Mouse (Mus musculus): ENCODE results near the gene Gm27027.

DNA sequence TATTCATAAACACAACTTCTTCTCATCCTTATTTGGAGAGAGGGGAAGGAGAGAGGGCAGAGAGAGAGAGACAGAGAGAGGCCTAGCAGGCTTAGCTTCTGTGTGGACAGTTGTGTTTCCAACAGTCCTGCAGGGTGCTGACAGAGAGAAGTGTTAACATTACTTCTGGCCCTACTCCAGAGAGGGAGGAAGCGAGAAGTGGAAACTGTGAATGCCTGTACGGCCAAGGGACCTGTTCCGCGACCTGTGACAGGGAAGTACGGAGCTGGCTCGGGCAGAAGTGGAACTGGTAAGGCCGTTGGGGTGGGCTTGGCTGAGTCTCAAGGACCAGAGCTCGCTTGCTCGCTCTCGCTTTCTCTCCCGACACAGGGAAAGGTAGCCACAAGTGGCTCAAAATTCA is 54.5 kb downstream of the Gm27027 start:
- TF ChIP-seq POLR2A (IDR thresholded peaks at IDR 0.05; ENCODE audit: insufficient read depth, low read length) (no peak), CTCF (IDR thresholded peaks at IDR 0.05; ENCODE audit: low read depth, low read length) (no peak)
